Mouse (Mus musculus): ENCODE measurements around the gene Cyb5r1.
A peak's percentile ranks its signal among the peaks of the same experiment; 100 is the strongest.

Gene Cyb5r1

DNA sequence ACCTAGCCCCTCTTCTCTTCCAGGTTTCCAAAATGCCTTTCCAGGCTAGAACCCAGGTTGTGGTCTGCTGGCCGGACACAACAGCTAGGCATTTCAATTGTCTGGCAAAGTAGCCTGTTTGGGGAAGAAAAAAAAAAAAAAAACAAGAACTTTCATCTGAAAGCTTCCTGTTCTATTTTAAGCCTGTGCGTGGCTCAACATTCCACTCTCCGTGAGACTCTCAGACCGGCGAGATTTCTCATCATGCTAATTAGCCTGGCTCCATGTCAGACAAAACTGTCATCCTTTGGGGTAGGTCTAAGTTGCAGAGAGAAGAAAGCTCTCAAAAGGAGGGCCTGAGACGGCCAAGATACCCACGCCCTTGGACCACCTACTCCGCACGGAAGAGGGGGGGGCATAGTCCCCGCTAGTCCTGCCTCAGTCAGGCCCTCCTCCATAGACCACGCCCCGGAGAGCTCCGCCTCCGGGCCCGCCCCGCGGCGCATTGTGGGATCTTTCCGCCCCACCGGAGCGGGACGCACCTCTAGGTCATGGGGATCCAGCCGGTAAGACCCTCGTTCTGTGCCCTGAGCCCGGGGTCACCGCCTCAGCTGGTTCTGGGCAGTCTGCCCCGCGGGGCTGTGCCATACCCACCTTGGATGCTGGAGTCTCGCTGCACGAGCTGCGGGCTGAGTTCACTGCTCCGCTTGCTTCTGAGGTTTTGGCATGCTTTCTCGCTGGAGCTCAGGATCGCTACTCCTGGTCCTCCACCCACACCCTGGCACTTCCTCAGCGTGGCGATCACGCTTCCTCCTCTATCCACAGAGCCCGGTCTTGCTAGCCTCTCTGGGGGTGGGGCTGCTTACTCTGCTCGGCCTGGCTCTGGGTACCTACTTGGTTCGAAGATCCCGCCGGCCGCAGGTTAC lies at the start of gene Cyb5r1:
Cyb5r1 (plus strand) TSS at position 51 of the 905 bp plus-strand sequence.
- DNase-seq (ENCODE audit: low spot score in 2 of 2), result peak; percentile 71 to 72

DNA sequence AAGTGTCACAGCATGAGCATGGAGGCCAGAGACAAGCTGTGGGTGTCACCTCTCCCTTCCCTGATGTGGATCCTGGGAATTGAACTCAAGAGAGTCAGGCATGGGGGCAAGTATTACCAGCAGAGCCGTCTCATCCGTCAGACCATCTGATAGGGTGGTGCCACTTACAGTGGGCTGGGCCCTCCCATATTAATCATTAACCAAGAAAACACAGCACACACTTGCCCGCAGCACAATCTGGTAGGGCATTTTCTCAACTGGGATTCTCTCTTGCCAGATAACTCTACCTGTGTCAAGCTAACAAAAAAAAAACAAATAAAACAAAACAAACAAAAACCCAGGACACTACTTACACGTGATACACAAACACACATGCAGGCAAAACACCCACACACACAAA lies 47.9 kb upstream of the Cyb5r1 start:
- DNase-seq (ENCODE audit: low spot score in 2 of 2), result no peak

DNA sequence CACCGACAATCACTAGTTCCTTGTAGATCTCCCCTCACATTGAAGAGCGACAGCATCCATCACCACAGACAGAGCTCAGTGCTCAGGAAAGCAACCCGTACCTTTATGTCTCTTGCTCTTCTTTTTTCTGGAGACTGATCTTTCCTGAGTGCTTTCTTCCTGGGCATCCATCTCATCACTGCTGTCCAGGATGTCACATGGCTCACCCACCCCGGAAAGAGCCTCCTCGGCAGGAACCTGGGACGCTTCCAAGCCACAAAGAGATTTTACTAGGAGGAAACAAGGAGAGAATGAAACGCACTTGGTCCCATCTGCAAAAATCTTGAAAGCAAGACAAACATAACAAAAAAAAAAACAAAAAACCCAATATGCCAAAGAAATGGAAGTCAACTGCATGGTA lies 44.7 kb upstream of the Cyb5r1 start:
- DNase-seq (ENCODE audit: low spot score in 2 of 2), result no peak

DNA sequence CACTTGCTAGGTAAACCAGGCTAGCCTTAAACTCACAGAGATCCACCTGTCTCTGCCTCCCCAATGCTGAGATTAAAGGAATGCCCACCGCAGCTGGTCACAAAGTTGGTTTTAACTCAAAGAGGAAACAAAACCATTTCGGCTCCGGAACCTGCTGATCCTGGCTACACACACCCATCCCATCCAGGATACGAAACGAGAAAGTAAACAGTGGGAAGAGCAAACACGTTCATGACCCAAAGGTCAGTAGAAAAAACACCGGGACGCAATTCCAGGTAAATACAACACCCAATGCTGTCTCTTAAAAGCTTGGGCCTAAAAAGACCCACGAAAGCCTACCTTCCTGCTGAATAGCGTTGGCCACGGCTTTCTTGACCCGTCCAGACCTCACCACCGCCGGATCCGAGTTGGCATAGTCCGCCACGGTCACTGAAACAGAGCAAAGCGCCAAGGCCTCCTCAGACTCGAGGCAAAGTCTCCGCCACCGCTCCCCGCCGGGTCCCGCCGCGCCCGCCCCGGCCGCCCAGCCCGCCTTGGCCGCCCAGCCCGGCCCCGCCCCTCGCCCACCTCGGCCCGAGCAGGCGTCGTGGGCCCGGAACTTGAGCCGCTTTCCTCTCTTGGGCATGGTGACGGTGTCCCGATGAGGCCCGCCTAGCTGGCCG lies 44.0 kb upstream of the Cyb5r1 start:
- no peak for DNase-seq (ENCODE audit: low spot score in 2 of 2)

DNA sequence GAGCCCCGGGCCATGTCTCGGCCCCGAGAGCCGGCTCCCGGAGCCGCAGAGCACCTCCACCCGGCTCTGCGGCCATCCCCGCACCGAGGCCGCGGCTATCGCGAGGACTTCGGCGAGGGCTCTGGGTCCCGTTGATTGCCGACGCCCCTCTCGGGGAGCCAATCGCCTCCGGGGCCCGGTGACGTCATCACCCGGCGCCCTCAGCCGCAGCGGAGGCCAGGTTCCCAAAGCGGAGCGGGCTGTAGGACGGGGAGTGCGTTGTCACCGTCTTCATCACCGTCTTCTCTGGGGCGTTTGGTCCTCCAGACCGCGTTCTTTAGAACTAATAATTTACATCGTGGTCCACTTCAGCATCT lies 43.5 kb upstream of the Cyb5r1 start, which contains the start of gene Tmem183a:
Tmem183a (minus strand) TSS at position 123 of the 356 bp plus-strand sequence.
- DNase-seq (ENCODE audit: low spot score in 2 of 2), result peak; percentile 96

DNA sequence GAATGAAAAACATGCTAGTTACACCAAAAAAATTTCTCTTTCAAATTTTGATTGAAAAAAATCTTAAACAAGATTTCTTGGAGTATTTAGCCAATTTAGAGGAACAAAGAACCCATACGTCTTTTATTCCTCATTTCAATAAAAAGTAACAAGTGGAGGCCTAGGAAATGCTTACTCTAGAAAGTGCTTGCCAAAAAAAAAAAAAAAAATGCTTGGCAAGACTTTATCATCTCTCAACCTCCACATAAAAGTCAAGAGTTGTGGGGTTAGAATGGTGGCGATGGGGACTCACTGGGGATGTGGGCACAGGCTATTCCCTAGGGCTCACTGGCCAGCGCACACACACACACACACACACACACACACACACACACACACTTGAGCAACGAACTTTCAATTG lies 42.2 kb upstream of the Cyb5r1 start:
- DNase-seq (ENCODE audit: low spot score in 2 of 2), result no peak

DNA sequence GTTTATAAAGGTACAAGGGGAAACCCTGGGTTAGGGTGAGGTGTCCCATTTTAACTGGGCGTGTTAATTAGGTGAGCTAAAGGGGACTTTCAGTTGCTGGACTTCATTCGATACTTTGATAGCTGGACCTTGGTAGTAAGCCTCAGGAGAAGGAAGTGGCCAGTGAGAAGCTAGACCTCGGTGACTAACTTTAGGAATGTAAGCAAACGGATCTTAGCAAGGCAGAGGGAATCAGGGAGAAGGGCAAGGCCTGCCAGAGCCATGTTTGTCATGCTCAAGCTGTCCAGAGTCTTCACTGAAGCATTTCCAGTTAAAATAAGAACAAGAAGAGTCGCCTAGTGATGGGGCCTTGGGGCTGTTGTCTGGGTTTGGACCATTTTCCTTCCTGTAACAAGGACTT lies 39.9 kb upstream of the Cyb5r1 start:
- DNase-seq (ENCODE audit: low spot score in 2 of 2), result no peak

DNA sequence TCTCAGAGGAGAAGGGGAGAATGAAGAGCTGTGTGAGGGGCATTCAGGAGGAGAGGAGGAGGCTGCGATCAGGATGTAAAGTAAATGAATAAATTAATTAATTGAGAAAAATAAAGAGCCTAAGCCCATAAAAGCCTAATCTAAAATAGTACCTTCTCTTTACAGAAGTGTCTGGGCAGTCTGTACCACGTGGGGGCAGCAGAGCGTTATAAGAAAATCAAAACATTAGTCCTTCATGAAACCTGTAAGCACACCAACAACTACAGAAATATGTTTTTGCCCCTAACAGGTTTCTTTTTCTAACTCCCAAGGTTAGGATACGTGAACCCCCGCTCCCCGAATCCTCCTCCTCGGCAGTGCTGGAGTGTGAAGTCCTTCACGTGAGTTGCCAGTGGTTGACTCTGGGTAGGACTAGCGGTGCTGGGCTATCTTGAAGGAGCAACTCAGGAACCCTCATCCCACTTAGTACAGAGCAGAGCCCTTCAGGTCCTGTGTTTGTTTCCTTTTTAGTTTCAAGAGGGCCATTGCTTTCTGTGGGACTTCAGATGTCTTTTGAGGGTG lies 36.5 kb upstream of the Cyb5r1 start:
- peak; percentile 52 to 74 for DNase-seq (ENCODE audit: low spot score in 2 of 2)

DNA sequence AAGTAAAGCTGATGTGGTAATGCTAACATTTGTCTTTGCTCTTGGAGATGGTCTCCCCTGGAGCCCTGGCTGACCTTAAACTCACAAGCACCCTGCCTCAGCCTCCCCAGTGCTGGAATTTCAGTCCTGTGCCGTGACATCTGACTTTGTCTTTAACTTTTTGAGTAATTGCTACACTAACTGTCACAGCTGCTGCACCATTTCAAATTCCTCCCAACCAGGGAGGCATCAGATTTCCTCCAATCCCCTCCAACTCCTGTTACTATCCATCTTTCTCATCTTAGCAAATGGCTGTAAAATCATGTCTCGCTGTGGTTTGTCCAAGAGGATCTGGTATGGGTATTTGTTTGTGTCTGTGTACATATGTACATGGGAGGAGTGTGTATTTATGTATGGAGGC lies 31.2 kb upstream of the Cyb5r1 start:
- DNase-seq (ENCODE audit: low spot score in 2 of 2), result no peak

DNA sequence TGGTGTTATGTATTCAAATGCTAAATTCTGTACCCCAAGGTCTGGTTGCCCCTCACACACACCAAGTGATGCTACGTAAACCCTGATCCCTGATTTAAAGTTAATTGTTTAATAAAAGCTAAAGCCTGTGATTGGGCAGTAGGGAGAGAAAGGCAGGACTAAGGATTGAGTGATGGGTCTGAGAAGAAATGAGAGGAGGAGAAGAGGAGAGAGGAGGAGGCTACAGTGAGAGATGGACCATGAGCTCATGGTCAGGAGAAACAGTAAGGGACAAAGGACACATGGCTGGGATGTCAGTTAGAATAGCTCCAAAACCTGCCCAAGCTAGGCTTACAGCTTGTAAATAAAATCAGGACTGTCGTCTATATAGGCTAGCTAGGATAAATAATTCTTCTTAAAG lies 24.3 kb upstream of the Cyb5r1 start:
- DNase-seq (ENCODE audit: low spot score in 2 of 2), result no peak

DNA sequence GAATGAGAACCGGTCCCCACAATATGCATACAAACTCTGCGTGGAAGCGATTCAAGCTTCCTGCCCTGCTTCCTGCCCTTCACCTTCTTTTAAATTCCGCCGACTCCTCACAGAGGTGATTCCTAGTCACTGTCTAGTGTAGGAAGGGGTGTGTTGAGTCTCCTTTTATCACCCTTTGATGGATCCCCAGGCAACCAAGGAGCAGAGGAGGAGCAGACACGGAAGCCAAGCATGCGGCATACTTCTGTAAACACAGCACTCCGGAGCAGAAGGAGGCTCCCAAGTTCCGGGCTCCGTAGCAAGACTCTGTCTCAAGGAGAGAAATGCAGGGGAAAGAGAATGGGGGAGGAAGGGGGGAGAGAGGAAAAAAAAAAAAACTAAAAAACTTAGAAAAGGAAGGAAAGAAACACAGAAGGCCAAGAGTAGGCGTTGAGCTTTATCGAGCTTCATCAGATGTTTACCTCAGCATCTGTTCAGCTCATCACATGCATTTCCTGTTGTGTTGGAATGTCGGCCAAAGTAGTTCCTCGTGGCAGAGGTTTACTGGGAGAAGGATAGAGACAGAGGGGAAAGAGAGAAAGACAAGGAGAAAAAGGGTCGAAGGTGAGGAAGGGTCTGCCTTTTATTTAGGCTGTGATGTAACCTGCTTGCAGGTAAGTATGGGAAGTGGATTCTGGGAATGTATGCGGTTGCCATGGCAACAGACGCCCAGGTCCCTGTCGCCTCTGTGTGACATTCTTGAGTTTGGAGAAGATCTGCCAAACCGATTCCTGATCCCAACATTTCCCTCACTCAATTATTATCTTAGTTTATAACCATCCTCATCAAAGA lies 23.3 kb upstream of the Cyb5r1 start:
- DNase-seq (ENCODE audit: low spot score in 2 of 2), result peak; percentile 13 to 20

DNA sequence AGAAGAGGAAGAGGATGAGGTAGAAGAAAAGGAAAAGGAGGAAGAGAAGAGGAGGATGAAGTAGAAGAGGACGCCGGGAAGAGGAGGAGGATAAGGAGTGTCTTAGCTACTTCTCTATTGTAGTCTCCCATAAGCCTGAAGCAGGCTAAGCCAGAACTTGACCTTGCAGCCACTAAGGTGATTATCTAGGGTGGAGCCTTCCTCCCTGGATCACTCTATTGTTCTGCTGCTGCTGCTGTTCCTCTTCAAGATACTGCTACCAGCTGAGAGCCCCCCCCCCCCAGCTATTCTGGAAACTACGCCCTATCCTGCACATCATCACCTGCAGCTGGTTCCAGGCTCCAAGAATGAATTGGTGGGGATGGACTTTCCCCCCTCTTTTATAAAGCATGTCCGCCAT lies 20.8 kb upstream of the Cyb5r1 start:
- no peak for DNase-seq (ENCODE audit: low spot score in 2 of 2)

DNA sequence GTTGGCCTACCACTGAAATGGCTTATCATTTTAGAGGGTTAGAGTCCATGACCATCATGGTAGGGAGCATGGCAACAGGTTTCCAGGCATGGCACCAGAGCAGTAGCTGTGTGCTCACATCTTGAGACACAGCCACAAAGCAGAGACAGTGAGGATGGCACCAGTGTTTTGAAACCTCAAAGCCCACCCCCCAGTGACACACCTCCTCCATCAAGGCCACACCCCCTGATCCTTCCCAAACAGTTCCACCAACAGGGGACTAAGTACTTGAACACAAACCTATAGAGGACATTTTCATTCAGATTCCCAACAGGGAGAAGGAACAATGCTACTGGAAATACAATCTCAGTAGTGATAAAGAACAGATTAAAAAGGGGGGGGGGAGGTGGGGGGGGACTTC lies 20.2 kb upstream of the Cyb5r1 start:
- DNase-seq (ENCODE audit: low spot score in 2 of 2), result no peak

DNA sequence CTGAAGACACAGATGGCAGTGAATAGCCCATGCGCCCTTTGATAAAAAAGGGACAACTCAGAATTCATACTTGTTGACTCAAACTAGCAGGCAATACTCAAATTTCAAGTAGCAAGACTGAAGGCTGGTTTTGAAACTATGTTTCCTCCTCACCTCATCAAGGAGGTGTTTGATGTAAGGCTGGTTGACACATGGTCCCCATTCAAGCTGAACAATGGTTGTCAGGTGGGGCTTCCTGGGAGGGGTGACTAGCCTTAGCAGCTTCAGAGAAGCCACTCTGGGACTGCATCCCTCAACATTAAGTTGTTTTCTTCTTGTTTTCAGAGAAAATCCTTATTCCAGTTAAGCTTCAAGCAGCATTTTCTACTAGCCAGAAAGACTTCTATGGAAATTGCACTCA lies 19.7 kb upstream of the Cyb5r1 start, which contains the start of gene 4933406M09Rik:
4933406M09Rik (plus strand) TSS at position 275 of the 400 bp plus-strand sequence.
- no peak for DNase-seq (ENCODE audit: low spot score in 2 of 2)

DNA sequence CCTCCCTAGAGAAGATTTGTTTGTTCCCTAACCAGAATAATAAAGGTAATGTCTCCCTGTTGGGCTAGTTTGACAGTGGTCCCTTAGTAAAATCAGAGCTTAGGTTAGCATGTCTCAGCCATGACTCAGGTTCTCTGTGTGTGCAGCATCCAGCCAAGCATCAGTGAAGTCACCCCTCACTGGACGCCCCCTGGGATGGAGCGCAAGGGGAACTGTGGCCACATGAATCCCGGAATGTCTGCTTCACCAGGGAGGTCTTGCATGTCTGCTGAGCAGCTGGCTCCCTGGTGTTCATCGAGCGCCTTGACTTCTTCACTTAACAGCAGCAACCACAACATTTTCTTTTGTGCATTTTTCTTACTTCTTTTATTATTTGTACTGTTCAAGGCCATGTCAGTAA lies 11.5 kb upstream of the Cyb5r1 start:
- no peak for DNase-seq (ENCODE audit: low spot score in 2 of 2)

DNA sequence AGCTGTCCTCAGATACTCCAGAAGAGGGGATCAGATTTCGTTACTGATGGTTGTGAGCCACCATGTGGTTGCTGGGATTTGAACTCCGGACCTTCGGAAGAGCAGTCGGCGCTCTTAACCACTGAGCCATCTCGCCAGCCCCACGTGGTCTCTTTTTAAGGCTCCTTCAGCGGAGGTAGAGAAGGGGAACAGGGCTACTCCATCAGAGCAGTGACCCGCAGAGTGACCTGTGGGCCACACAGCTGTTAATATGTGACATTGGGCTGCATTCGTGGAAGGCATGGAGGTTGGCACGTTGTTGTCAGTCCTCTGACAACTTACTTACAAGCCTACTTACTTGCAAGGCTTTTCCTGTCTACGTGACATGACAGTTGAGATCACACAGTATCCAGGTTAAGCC lies 7.1 kb upstream of the Cyb5r1 start:
- no peak for DNase-seq (ENCODE audit: low spot score in 2 of 2)

DNA sequence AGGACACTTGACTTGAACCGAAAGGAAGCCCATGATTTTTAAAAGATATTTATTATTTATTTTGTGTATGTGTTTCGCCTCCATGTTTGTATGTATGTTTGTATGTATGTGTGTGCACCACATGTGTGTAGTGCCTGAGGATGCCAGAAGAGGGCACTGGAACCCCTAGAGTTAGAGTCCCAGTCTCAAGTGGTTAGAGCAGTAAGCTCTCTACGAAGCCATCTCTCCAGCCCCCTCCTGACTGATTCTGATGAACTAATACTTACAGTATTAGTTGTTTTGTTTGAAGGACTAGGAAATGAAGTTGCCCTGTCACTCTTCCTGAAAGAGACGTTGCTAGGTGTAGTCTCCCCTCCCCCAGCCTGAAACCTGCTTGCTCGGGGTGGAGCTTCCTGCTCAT lies 5.6 kb upstream of the Cyb5r1 start:
- DNase-seq (ENCODE audit: low spot score in 2 of 2), result no peak

DNA sequence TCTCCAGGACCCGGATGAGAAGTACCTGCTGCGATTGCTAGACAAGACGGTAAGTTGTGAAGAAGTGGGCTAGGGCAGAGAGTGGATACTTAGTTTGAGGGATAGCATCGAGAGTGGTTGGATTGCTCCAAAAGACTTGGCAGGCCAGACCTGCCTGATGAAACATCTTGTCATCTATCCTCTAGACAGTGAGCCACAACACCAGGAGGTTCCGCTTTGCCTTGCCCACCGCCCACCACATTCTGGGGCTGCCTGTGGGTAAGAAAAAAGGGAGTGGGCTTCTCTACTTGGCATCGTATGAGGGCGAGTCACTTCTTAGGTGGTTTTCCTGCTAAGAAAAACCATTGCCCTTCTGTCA lies 1.0 kb downstream of the Cyb5r1 start:
- no peak for DNase-seq (ENCODE audit: low spot score in 2 of 2)

DNA sequence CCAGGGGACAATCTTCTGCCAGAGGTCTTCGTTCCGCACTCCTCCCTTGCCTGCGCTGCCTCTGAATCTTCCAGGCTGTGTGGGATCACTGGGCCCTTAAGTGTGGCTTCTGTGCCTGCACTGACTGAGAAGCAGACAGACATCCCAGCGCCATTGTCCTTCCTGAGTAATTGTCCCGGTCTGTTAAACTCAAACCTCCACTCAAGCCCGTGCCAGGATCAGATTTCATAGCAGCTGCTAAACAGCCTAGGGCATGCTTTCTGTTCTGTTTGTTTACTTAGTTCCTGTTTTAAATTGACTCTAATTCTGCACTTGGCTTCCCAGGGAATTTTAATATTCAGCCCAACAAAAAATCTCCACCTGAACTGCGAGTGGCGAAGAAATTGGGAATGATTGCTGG lies 2.7 kb downstream of the Cyb5r1 start:
- no peak for DNase-seq (ENCODE audit: low spot score in 2 of 2)

DNA sequence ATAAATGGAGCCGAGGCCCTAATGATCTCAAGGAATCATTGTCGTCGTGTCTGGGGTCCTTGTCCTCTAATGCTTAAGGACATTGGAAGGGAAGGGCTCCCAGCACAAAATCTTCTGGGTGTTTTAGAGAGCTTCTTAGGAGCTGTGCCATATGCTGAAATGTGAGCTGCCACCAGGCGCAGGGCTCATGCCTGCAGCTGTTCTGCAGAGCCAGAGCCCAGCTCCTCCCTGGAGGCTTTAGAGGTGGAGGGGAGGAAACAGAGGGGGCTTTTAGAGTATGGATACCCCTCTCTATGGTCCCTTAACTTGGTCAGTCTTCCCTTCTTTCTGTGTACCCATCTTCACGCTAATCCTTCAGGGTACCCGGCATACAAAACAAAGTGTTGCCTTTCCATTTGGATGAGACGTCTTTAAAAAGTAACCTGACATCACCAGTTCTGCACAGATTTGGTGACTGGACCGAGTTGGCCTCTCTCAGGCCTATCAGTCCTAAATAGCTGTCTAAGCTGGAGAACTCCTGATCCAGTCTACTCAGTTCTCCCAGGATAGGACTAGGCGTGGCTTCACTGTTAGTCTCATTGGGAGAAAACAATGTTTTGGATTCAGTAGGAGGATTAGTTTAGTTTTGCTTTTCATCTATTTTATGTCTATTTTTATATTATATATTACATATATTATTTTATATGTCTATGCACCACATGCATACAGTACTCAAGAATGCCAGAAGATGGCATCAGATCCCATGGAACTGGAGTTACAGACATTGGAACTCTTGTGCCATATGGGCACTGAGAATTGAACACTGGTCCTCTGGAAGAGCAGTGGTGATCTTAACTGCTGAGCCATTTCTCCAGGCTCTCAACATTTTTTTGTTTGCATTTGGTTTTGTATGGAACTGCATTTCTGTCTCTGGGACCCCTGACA lies 6.6 kb downstream of the Cyb5r1 start:
- no peak for DNase-seq (ENCODE audit: low spot score in 2 of 2)

DNA sequence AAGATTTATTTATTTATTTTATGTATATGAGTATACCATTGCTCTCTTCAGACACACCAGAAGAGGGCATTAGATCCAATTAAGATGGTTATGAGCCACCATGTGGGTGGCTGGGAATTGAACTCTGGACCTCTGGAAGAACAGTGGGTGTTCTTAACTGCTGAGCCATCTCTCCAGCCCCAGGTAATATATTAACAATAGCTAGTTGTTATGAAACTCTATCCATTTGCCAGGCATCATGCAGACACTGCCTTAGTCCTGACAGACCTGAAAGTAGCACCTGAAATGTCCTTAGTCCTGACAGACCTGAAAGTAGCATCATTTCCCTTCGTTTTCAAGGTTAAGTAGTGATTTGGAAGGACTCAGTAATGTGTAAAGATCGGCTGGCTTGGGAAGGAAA lies 8.7 kb downstream of the Cyb5r1 start:
- DNase-seq (ENCODE audit: low spot score in 2 of 2), result no peak

All from frontal cortex, postnatal 36 days (tissue).